23 mouse cellular contexts compared by ENCODE assay signal in the genomic region with DNA sequence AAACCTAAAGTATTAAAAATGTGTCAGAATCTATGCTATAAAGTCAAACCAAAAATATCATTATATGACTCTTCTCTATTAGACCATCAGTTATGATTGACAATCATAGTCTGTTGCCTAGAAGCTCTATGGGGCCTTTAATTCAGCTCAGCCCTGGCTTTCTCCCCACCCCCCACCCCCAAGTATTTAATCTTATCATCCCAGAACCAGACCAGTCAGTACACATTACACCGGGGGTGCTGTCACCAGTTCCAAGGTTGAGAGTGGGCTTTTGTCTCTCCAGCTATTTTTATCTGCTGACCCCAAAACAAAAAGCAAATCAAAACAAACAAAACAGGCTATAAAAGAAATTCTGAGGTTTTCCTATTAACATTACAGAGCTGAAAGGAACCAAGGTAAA. TPM values are rescaled to one million over a fixed set of nuclear protein-coding genes. Genes with fewer than 3 reads are reported as not detected.
DNase-seq lines count a peak whose midpoint lies in the region; ATAC-seq and TF ChIP-seq lines count a peak whose summit lies in the region.
"Had no signal": no experiment of that assay in that cellular context is flagged by ENCODE, and none has a peak within 500 bp of the region (broad histone marks: within the 10 kb centered on the region; RNA-seq: fewer than 3 reads in every experiment).

No protein-coding gene starts in this region.

- WGBS in liver, embryonic 11.5 days, result 15% methylated on average over 1 of the region's 1 CpGs
- 18% methylated on average over 1 of the region's 1 CpGs for WGBS in liver, postnatal 0 days (ENCODE audit: insufficient replicate concordance)
- 0% methylated on average over 1 of the region's 1 CpGs for WGBS in liver, embryonic 12.5 days (ENCODE audit: insufficient replicate concordance)
- WGBS in liver, embryonic 13.5 days (ENCODE audit: insufficient replicate concordance), result 5% methylated on average over 1 of the region's 1 CpGs

- peak; percentile 67 for ATAC-seq in liver, embryonic 11.5 days (replicated peaks; ENCODE audit: low FRiP score)
- ATAC-seq in liver, postnatal 0 days, result no peak
- ATAC-seq in liver, embryonic 12.5 days, result peak; percentile 65; the same call in 1 of the 2 replicates
- peak; percentile 63; the same call in 1 of the 2 replicates for ATAC-seq in liver, embryonic 13.5 days (ENCODE audit: low read depth)
- no peak for ATAC-seq in erythroid progenitor cell, adult 5-6 weeks (replicated peaks; ENCODE audit: low FRiP score, poor library complexity, severe bottlenecking)
- ATAC-seq: activated CD4-positive, CD25-positive, alpha-beta regulatory T cell, adult 4 months; CD4-positive, CD25-positive, alpha-beta regulatory T cell, adult 4 months; Patski had no signal

- H3K4me1 ChIP-seq in liver, embryonic 11.5 days (replicated peaks; ENCODE audit: control insufficient read depth, insufficient read depth, low read length), result no peaks in the 10 kb centered on the region; the same call in 1 of the 2 replicates
- H3K4me1 ChIP-seq in liver, postnatal 0 days (ENCODE audit: insufficient read depth), result no peaks in the 10 kb centered on the region
- H3K4me1 ChIP-seq in liver, embryonic 12.5 days, result peaks cover 12% of the 10 kb centered on the region
- H3K4me1 ChIP-seq in liver, embryonic 13.5 days (replicated peaks), result peaks cover 11% of the 10 kb centered on the region

- H3K36me3 ChIP-seq in liver, embryonic 11.5 days (ENCODE audit: control insufficient read depth, insufficient read depth, low read length), result no peaks in the 10 kb centered on the region
- no peaks in the 10 kb centered on the region for H3K36me3 ChIP-seq in liver, postnatal 0 days (replicated peaks; ENCODE audit: insufficient read depth, low read length)
- H3K36me3 ChIP-seq in liver, embryonic 12.5 days, result no peaks in the 10 kb centered on the region
- no peaks in the 10 kb centered on the region for H3K36me3 ChIP-seq in liver, embryonic 13.5 days
- H3K36me3 ChIP-seq: G1E had no signal

- no peak for DNase-seq in liver, embryonic 11.5 days (ENCODE audit: low spot score)
- DNase-seq in liver, postnatal 0 days, result no peak
- DNase-seq in liver, result no peak
- DNase-seq in c-Kit-positive CD71-positive TER-119-negative erythroid progenitor cells, embryonic 14.5 days (ENCODE audit: low read depth), result peak; percentile 9
- no peak for DNase-seq in liver, embryonic 13.5 days
- DNase-seq in right cerebral cortex, postnatal 36 days (ENCODE audit: low spot score in 2 of 2), result no peak
- DNase-seq: adrenal gland, adult 2 months; adrenal gland, adult 8-10 months; adrenal gland, postnatal 10 days; adrenal gland, postnatal 14 days; adrenal gland, postnatal 25 days; adrenal gland, postnatal 36 days; B cell, adult 2 months; cerebellum, adult 11 months; cerebellum, adult 11-12 months; cerebellum, adult 18-20 months had no signal

- TF ChIP-seq EP300 in liver, postnatal 0 days (IDR thresholded peaks at IDR 0.05; ENCODE audit: low read depth), result no peak

- no peak for TF ChIP-seq CTCF in liver, postnatal 0 days (IDR thresholded peaks at IDR 0.05; ENCODE audit: low read depth)

- no peak overlapping the region for H3K9ac ChIP-seq in liver, embryonic 11.5 days (ENCODE audit: low read depth, low read length)
- H3K9ac ChIP-seq in liver, postnatal 0 days (replicated peaks), result no peak overlapping the region
- H3K9ac ChIP-seq in liver, embryonic 12.5 days, result no peak overlapping the region
- H3K9ac ChIP-seq in liver, embryonic 13.5 days, result no peak overlapping the region

- H3K9me3 ChIP-seq in liver, embryonic 11.5 days (ENCODE audit: control insufficient read depth, low read length), result no peaks in the 10 kb centered on the region
- no peaks in the 10 kb centered on the region; the same call in 1 of the 2 replicates for H3K9me3 ChIP-seq in liver, postnatal 0 days (ENCODE audit: low read length)
- H3K9me3 ChIP-seq in liver, embryonic 12.5 days (replicated peaks), result no peaks in the 10 kb centered on the region
- no peaks in the 10 kb centered on the region for H3K9me3 ChIP-seq in liver, embryonic 13.5 days (replicated peaks)
- H3K9me3 ChIP-seq: G1E had no signal

- no peak overlapping the region for H3K27ac ChIP-seq in liver, embryonic 11.5 days (ENCODE audit: low read depth, low read length)
- H3K27ac ChIP-seq in liver, postnatal 0 days (ENCODE audit: low read depth), result no peak overlapping the region
- H3K27ac ChIP-seq in liver, embryonic 12.5 days, result no peak overlapping the region
- no peak overlapping the region for H3K27ac ChIP-seq in liver, embryonic 13.5 days

- no peaks in the 10 kb centered on the region for H3K27me3 ChIP-seq in liver, embryonic 11.5 days (replicated peaks; ENCODE audit: control insufficient read depth, insufficient read depth, low read length)
- no peaks in the 10 kb centered on the region for H3K27me3 ChIP-seq in liver, postnatal 0 days (ENCODE audit: insufficient read depth, low read length)
- H3K27me3 ChIP-seq in liver, embryonic 12.5 days (replicated peaks), result no peaks in the 10 kb centered on the region
- no peaks in the 10 kb centered on the region for H3K27me3 ChIP-seq in liver, embryonic 13.5 days
- H3K27me3 ChIP-seq: CH12.LX, Patski had no signal

- H3K4me2 ChIP-seq in liver, embryonic 11.5 days, result no peak overlapping the region
- H3K4me2 ChIP-seq in liver, postnatal 0 days (ENCODE audit: low read depth, low read length), result no peak overlapping the region
- no peak overlapping the region for H3K4me2 ChIP-seq in liver, embryonic 12.5 days
- no peak overlapping the region for H3K4me2 ChIP-seq in liver, embryonic 13.5 days

- no peak overlapping the region for H3K4me3 ChIP-seq in liver, embryonic 11.5 days (ENCODE audit: low read depth, low read length)
- no peak overlapping the region for H3K4me3 ChIP-seq in liver, postnatal 0 days (ENCODE audit: low read depth, low read length)
- no peak overlapping the region for H3K4me3 ChIP-seq in liver, embryonic 12.5 days
- no peak overlapping the region for H3K4me3 ChIP-seq in liver, embryonic 13.5 days (replicated peaks)

RNA-seq across cellular contexts. Expression of a gene that starts 30.7 kb away (rescaled TPM):
- polyA plus RNA-seq in liver, embryonic 11.5 days (2014; fragmentation: Nextera tagmentation; extraction: Ambion mirVana), result 6.7 and 7.1 TPM in 2 replicates
- 1.5 TPM in 2 replicates for polyA plus RNA-seq in liver, postnatal 0 days (2015; fragmentation: Nextera tagmentation; extraction: Ambion mirVana)
- 4.2 and 5.1 TPM in 2 replicates for polyA plus RNA-seq in liver, embryonic 12.5 days (2016; fragmentation: Nextera tagmentation; extraction: Ambion mirVana)
- 2.1 and 2.5 TPM in 2 replicates for polyA plus RNA-seq in liver, embryonic 13.5 days (2015; fragmentation: Nextera tagmentation; extraction: Ambion mirVana)
- total RNA-seq in erythroid progenitor cell, adult 5-6 weeks (2015; ENCODE audit: low replicate concordance), result 18.4 and 25.6 TPM in 2 replicates
- total RNA-seq in erythroid progenitor cell, adult 5-6 weeks (2017; ENCODE audit: low replicate concordance), result 23.5 and 28.5 TPM in 2 replicates

RNA-seq across cellular contexts. Expression of a gene that starts 53.5 kb away (rescaled TPM):
- 67.2 and 70.8 TPM in 2 replicates for polyA plus RNA-seq in liver, embryonic 11.5 days (2014; fragmentation: Nextera tagmentation; extraction: Ambion mirVana)
- polyA plus RNA-seq in liver, postnatal 0 days (2015; fragmentation: Nextera tagmentation; extraction: Ambion mirVana), result 20.3 and 20.9 TPM in 2 replicates
- polyA plus RNA-seq in liver, embryonic 12.5 days (2016; fragmentation: Nextera tagmentation; extraction: Ambion mirVana), result 46.5 and 47.7 TPM in 2 replicates
- polyA plus RNA-seq in liver, embryonic 13.5 days (2015; fragmentation: Nextera tagmentation; extraction: Ambion mirVana), result 40.3 and 43.3 TPM in 2 replicates
- total RNA-seq in erythroid progenitor cell, adult 5-6 weeks (2015; ENCODE audit: low replicate concordance), result 16.8 and 19.1 TPM in 2 replicates
- total RNA-seq in erythroid progenitor cell, adult 5-6 weeks (2017; ENCODE audit: low replicate concordance), result 9.0 and 10.9 TPM in 2 replicates

RNA-seq across cellular contexts. Expression of a gene that starts 58.3 kb away (rescaled TPM):
- 17.3 and 17.8 TPM in 2 replicates for polyA plus RNA-seq in liver, embryonic 11.5 days (2014; fragmentation: Nextera tagmentation; extraction: Ambion mirVana)
- polyA plus RNA-seq in liver, postnatal 0 days (2015; fragmentation: Nextera tagmentation; extraction: Ambion mirVana), result 15.0 and 17.4 TPM in 2 replicates
- polyA plus RNA-seq in liver, embryonic 12.5 days (2016; fragmentation: Nextera tagmentation; extraction: Ambion mirVana), result 11.1 and 11.5 TPM in 2 replicates
- polyA plus RNA-seq in liver, embryonic 13.5 days (2015; fragmentation: Nextera tagmentation; extraction: Ambion mirVana), result 9.1 and 11.9 TPM in 2 replicates
- total RNA-seq in erythroid progenitor cell, adult 5-6 weeks (2015; ENCODE audit: low replicate concordance), result 0.72 and 1.7 TPM in 2 replicates
- total RNA-seq in erythroid progenitor cell, adult 5-6 weeks (2017; ENCODE audit: low replicate concordance), result 0.53 and 3.0 TPM in 2 replicates

Comparison
In these comparisons a context has a peak if more than half of its experiments do, and no peak if none do; other contexts are left out.
1. ATAC-seq: peak in liver, embryonic 11.5 days (single experiment), liver, embryonic 12.5 days (single experiment) and liver, embryonic 13.5 days (single experiment); none in liver, postnatal 0 days (single experiment) and erythroid progenitor cell, adult 5-6 weeks (single experiment).